Mouse (Mus musculus): ENCODE results near the gene Dip2c.
A peak's percentile ranks its signal among the peaks of the same experiment; 100 is the strongest.

DNA sequence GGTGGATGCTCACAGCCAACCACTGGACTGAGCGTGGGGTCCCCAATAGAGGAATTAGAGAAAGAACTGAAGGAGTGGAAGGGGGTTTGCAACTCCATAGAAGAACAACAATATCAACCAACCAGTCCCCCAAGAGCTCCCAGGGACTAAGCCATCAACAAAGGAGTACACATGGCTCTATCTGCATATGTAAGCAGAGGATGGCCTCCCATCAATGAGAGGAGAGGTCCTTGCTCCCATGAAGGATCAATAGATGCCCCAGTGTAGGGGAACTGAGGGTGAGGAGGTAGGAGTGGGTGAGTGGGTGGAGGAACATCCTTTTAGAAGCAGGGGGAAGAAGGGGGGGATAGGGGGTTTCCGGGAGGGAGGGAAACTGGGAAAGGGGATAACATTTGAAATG lies 356.4 kb downstream of the Dip2c start:
- no peak for TF ChIP-seq CTCF (IDR thresholded peaks at IDR 0.05; ENCODE audit: low read depth, low read length)
- no peak for TF ChIP-seq POLR2A (IDR thresholded peaks at IDR 0.05; ENCODE audit: insufficient read depth, low read length)
- 0 out of 2 replicates have a peak, but pooled peaks have one; percentile 29 for TF ChIP-seq EP300 (IDR thresholded peaks at IDR 0.05; ENCODE audit: insufficient read depth, low read depth, low read length)
